Mouse (Mus musculus) heart, embryonic 15.5 days (tissue): ENCODE measurements around the gene Mnx1. TPM values are rescaled to one million over a fixed set of nuclear protein-coding genes. Genes with fewer than 3 reads are reported as not detected.
A peak's percentile ranks its signal among the peaks of the same experiment; 100 is the strongest.

Experiments
- ATAC-seq: fragments of 200-750 bp; cut with Nextera tagmentation; replicated peaks from 2 replicates; pipeline ENCODE4 v1.8.0; 2017; ENCODE audit warnings: low read depth, moderate TSS enrichment; ENCODE audit not compliant: insufficient number of reproducible peaks, insufficient read depth, low FRiP score
- H3K27ac ChIP-seq: fragments of 300-500 bp; sonication (generic); 2 replicates; pipeline ENCODE4 v1.5.1; 2015; ENCODE audit warnings: mild to moderate bottlenecking, inconsistent platforms
- H3K27me3 ChIP-seq: fragments of 300-500 bp; sonication (generic); 2 replicates; pipeline ENCODE4 v1.6.1; 2015; ENCODE audit warnings: inconsistent platforms
- H3K36me3 ChIP-seq: fragments of 300-500 bp; sonication (generic); 2 replicates; pipeline ENCODE4 v1.6.1; 2015; ENCODE audit warnings: mild to moderate bottlenecking, inconsistent platforms
- H3K4me1 ChIP-seq: fragments of 300-500 bp; sonication (generic); replicated peaks from 2 replicates; pipeline ENCODE4 v1.6.1; 2015; ENCODE audit warnings: inconsistent platforms
- H3K4me2 ChIP-seq: fragments of 300-500 bp; sonication (generic); 2 replicates; pipeline ENCODE4 v1.6.1; 2015; ENCODE audit warnings: inconsistent platforms, mild to moderate bottlenecking, moderate library complexity
- H3K4me3 ChIP-seq: fragments of 300-500 bp; sonication (generic); 2 replicates; pipeline ENCODE4 v1.5.1; 2015; ENCODE audit warnings: mild to moderate bottlenecking, inconsistent platforms
- H3K9ac ChIP-seq: fragments of 300-500 bp; sonication (generic); 2 replicates; pipeline ENCODE4 v1.6.1; 2015; ENCODE audit warnings: mild to moderate bottlenecking, inconsistent platforms
- H3K9me3 ChIP-seq: fragments of 300-500 bp; sonication (generic); replicated peaks from 2 replicates; pipeline ENCODE4 v1.6.1; 2016; ENCODE audit warnings: inconsistent platforms
- WGBS: fragments of 180-500 bp; shearing (Covaris S2); methylation state at CpG from one replicate; pipeline ENCODE4 v1.1.7; 2015; ENCODE audit warnings: mixed read lengths; 5-methylcytosine and 5-hydroxymethylcytosine counted together
- polyA plus RNA-seq: library from polyadenylated mRNA; unstranded; fragments of >200 nt; fragmentation: Nextera tagmentation; extraction: Ambion mirVana; gene quantifications from 2 replicates; pipeline ENCODE4 v1.2.1, GENCODE M21; 2015

Mnx1 gene
- not detected in 2 replicates for polyA plus RNA-seq

DNA sequence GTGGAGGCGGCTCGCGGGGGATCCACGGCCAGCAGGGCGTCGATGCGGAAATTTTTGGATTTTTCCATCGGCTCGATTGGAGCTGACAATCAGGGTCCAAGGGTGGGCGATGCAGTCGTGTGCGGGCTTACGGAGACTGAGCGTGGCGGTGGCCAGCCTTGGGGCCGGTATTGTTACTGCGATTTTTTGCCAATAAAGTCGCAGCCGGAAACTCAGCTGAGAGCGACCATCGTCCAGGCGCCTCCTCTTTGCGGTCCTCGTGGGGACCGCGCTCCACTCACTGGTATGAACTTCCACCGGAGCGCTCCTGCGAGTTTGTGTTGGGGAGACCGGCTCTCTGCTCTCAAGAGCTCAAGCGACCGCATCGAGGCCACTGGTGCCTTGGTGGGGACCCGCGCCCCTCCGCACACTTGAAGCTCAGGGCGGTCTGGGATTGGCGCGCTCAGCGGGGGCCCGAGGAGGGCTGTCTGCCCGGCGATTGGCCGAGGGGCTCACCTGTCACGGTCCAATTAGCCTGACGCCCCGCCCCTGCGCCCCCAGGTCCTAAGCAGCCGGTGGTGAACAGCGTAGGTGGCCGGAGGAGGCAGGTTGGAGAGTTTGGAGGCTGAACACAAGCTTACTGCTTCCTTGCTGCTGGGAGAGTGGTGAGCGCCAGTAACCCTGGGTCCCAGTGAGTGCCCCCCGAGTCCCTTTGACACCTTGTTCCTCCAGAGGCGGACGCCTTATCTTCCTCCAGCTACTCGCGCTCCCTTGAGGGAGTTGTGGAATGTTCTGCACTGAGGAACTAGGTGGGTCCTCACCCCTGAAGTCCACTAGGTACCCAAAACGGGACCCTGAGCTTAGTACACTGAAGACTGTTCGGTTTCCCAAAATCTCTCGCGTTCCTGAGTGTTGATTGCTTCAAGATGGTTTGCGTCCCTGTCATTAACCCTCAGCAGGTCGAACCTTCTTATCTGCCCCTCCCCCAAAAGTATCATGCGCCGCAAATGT is at the start of gene Mnx1:
TSS of gene Mnx1 (minus strand) at position 263 of the 990 bp plus-strand sequence.
- Histone ChIP-seq H3K4me2 (peak within 1 kb of the TSS; percentile 77), H3K27ac (no peak within 1 kb of the TSS), H3K9ac (no peak within 1 kb of the TSS), H3K27me3 (peaks cover 99% of the 10 kb centered on the region), H3K36me3 (no peaks in the 10 kb centered on the region), H3K9me3 (no peaks in the 10 kb centered on the region), H3K4me3 (peak within 1 kb of the TSS; percentile 44), H3K4me1 (peaks cover 30% of the 10 kb centered on the region)
- under 1% methylated on average over 65 of the region's 65 CpGs for WGBS
- ATAC-seq, result no peak

DNA sequence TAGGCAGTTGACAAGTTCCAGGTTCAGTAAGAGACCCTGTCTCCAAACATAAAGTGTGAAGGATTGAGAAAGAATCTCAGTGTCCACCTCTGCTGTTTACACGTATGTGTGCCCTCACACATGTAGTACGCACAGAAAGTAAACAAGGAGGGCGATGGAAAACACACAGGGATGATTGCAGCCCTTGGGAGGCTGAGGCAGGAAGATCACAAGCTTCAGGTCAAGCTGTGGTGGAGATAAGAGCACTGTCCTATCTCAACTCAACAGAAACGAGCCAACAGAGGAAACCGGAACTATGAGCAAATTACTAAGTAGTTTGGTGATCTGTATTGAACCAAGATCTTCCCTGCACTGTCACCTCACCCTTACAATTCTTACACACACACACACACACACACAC is 38.2 kb upstream of the Mnx1 start:
- Histone ChIP-seq H3K27ac (no peak overlapping the region), H3K9me3 (no peaks in the 10 kb centered on the region), H3K36me3 (no peaks in the 10 kb centered on the region), H3K9ac (no peak overlapping the region), H3K4me2 (no peak overlapping the region), H3K27me3 (no peaks in the 10 kb centered on the region), H3K4me1 (no peaks in the 10 kb centered on the region), H3K4me3 (no peak overlapping the region)
- 73% methylated on average over 5 of the region's 5 CpGs for WGBS
- ATAC-seq, result no peak

DNA sequence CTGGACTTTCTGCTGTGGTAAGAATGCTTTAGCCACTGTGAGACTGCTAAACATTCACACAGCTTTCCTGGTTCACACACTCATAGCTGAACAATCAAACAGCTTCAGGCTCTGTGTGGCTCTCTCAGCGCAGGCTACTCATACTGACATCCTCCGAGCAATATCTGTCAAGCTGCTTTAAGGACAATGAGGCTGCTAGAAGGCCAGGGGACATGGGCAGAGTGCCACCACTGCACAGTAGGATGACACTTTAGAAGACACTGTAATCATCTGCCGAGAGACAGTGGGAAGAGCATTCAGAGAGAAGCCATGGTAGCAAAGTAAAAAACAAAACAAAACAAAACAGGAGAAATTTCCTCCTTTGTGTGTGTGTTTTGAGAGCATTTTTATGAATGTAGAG is 37.6 kb upstream of the Mnx1 start:
- Histone ChIP-seq H3K9me3 (no peaks in the 10 kb centered on the region), H3K36me3 (no peaks in the 10 kb centered on the region), H3K9ac (no peak overlapping the region), H3K4me2 (no peak overlapping the region), H3K4me1 (no peaks in the 10 kb centered on the region), H3K27ac (no peak overlapping the region), H3K4me3 (no peak overlapping the region), H3K27me3 (no peaks in the 10 kb centered on the region)
- ATAC-seq, result no peak
- 70% methylated on average over 3 of the region's 3 CpGs for WGBS

DNA sequence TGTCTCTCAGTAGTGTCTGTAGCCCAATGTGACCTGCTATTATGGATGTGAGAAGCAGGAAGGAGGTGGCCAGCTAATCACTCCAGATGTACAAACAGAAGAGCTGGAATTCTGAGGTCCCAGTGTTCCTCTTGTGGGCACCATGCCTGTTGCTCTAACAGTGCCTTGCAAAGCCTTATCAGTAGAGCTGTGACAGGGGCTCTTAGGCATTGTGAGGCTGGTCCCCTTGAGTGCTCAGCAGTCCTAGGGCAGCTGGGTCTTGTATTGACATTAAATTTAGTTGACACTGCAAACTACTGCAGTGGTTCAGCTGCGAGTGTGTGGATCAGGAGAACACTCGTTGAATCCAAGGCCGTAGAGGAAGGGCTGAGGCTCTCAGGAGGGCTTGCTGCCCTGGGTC is 28.7 kb upstream of the Mnx1 start:
- peaks cover 6% of the 10 kb centered on the region for H3K4me1 ChIP-seq
- no peak overlapping the region for H3K27ac ChIP-seq
- no peak overlapping the region for H3K9ac ChIP-seq
- WGBS, result 24% methylated on average over 3 of the region's 3 CpGs
- H3K4me2 ChIP-seq, result no peak overlapping the region
- no peaks in the 10 kb centered on the region for H3K27me3 ChIP-seq
- ATAC-seq, result no peak; the same call in 1 of the 2 replicates
- no peak overlapping the region for H3K4me3 ChIP-seq
- no peaks in the 10 kb centered on the region for H3K36me3 ChIP-seq
- no peaks in the 10 kb centered on the region for H3K9me3 ChIP-seq

GRCm38 (mm10) chr5:29487321-29487720 is 9.1 kb upstream of the Mnx1 start:
- no peak overlapping the region for H3K4me3 ChIP-seq
- no peak for ATAC-seq
- H3K27me3 ChIP-seq, result peaks cover 89% of the 10 kb centered on the region
- no peaks in the 10 kb centered on the region for H3K36me3 ChIP-seq
- no peak overlapping the region for H3K27ac ChIP-seq
- no peak overlapping the region for H3K9ac ChIP-seq
- no peaks in the 10 kb centered on the region for H3K9me3 ChIP-seq
- WGBS, result 27% methylated on average over 13 of the region's 13 CpGs
- no peak overlapping the region for H3K4me2 ChIP-seq
- peaks cover 6% of the 10 kb centered on the region for H3K4me1 ChIP-seq

- H3K9ac ChIP-seq, result no peak overlapping the region
- peak overlapping the region; percentile 38; the same call in 1 of the 2 replicates for H3K4me2 ChIP-seq
- no peak for ATAC-seq
- no peak overlapping the region for H3K27ac ChIP-seq
- peak overlapping the region; percentile 14; the same call in 1 of the 2 replicates for H3K4me3 ChIP-seq
- no peaks in the 10 kb centered on the region for H3K9me3 ChIP-seq
- no peaks in the 10 kb centered on the region for H3K36me3 ChIP-seq
- WGBS, result 6% methylated on average over 10 of the region's 10 CpGs
- H3K27me3 ChIP-seq, result peaks cover 95% of the 10 kb centered on the region
- peaks cover 6% of the 10 kb centered on the region for H3K4me1 ChIP-seq
Observed at GRCm38 (mm10) chr5:29485941-29486320, 7.7 kb upstream of the Mnx1 start.

DNA sequence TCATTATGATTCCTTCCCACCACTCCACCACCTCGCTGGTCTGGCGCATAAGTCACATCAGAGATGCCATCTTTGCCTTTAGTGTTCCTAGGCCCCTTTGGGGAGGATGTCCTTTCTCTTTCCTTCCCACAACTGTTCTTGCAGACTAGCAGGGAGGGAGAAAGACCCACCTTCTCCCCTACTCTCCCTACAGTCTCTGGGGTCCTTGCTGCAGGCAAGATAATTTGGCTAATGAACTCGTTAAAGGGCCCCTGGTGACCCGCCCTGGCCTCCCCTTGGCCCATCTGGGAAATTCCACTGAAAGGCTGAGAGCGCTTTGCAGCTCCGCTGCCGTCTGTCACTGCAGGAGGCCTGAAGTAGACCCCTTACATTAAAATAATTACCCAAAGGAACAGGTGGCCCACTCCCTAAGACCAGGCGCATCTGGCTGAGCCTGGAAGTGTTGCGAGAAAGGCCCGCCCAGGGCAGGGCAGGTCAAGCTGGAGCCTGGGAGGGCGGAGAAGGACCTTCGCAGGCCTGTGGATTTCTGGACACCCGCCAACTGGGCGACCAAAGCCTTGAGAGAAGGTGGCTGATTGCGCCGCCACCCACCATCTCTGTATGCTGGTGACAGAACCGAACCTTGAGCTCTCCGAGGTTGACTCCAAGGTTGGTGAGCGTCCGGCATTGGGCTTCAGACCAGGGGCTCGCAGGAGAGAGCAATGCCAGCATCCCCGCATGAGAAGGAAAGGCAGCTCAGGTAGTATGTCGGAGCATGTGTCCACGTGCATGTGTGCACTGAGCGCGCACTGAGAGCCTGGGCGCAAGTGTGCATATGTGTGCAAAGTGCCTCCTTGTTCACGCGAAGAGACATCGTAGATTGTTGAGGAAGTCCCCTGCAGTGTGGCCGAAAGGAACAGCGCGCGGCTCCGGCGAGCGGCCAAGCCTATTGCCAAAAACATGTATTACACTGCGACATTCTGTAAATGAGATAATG is 7.0 kb upstream of the Mnx1 start:
- H3K36me3 ChIP-seq, result no peaks in the 10 kb centered on the region
- no peak overlapping the region for H3K27ac ChIP-seq
- H3K27me3 ChIP-seq, result peaks cover 96% of the 10 kb centered on the region
- no peak overlapping the region for H3K9ac ChIP-seq
- peak overlapping the region; percentile 38; the same call in 1 of the 2 replicates for H3K4me2 ChIP-seq
- WGBS, result 3% methylated on average over 38 of the region's 38 CpGs
- H3K9me3 ChIP-seq, result no peaks in the 10 kb centered on the region
- H3K4me3 ChIP-seq, result peak overlapping the region; percentile 14; the same call in 1 of the 2 replicates
- ATAC-seq, result no peak
- H3K4me1 ChIP-seq, result peaks cover 6% of the 10 kb centered on the region

DNA sequence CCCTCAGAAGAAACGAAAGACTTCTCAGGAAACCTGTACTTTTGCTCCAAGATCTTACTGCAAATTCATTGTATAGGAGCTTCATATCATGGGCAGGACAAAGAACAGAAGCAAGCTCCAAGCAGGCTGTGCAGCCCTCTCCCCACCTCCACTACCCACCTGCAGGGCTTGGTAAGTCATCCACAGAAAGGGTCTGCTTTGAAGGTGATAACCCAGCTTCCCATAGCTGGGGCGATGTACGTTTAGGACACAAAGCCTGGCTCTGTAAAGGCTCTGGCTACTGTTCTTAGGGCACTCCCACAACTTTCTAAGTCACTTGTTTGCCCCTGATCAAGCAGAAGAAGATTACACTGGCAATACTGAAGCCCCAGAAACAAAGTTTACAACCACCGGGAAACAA is 5.5 kb upstream of the Mnx1 start:
- Histone ChIP-seq H3K4me2 (no peak overlapping the region), H3K27me3 (peaks cover 97% of the 10 kb centered on the region), H3K9ac (no peak overlapping the region), H3K36me3 (no peaks in the 10 kb centered on the region), H3K9me3 (no peaks in the 10 kb centered on the region), H3K27ac (no peak overlapping the region), H3K4me1 (peaks cover 14% of the 10 kb centered on the region), H3K4me3 (no peak overlapping the region)
- no peak for ATAC-seq
- 7% methylated on average over 4 of the region's 4 CpGs for WGBS

GRCm38 (mm10) chr5:29479198-29479593 is 926 bp upstream of the Mnx1 start:
- WGBS, result 1% methylated on average over 14 of the region's 14 CpGs
- no peak overlapping the region for H3K9ac ChIP-seq
- H3K27ac ChIP-seq, result no peak overlapping the region

DNA sequence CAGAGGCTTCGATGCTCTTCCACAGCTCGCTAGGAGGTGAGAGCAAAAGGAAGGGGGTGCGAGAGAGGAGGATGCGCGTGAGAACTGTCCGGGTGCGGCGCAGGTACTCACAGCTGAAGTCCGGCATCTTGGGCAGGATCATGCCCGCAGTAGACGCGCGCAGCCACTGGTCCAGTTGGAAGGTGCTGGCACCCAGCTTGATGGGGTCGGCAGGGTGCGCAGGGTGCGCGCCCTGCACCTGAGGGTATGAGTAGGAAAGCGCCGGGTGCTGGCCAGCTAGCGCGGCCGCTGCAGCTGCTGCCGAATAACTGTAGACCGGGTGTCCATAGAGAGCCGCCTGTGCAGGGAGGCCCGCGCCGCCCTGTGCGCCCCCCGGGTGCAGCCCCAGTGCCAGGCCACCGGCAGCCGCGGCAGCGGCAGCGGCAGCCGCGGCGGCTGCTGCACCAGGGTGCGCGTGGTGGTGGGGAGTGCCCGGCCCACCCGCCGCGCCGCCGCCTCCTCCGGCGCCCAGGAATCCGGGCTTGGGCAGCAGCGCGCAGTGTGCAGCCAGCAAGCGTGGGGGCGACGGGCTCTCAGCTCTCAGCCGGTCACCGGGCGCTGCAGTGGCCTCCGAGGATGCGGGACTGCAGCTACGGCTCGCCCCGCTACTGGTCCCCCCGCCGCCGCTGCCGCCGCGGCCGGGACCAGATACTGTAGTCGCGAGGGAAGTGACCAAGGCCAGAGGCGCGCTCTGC is 629 bp downstream of the Mnx1 start:
- no peak overlapping the region for H3K27ac ChIP-seq
- H3K4me1 ChIP-seq, result peaks cover 30% of the 10 kb centered on the region
- under 1% methylated on average over 63 of the region's 73 CpGs for WGBS
- H3K9me3 ChIP-seq, result no peaks in the 10 kb centered on the region
- H3K4me3 ChIP-seq, result peak overlapping the region; percentile 44
- peak overlapping the region; percentile 77 for H3K4me2 ChIP-seq
- H3K36me3 ChIP-seq, result no peaks in the 10 kb centered on the region
- no peak for ATAC-seq
- H3K9ac ChIP-seq, result no peak overlapping the region
- peaks cover 99% of the 10 kb centered on the region for H3K27me3 ChIP-seq

More at GRCm38 (mm10) chr5:29479198-29479593, 926 bp upstream of the Mnx1 start:
- Histone ChIP-seq H3K4me3 (peak overlapping the region; percentile 44), H3K4me1 (peaks cover 24% of the 10 kb centered on the region), H3K27me3 (peaks cover 99% of the 10 kb centered on the region), H3K9me3 (no peaks in the 10 kb centered on the region), H3K36me3 (no peaks in the 10 kb centered on the region), H3K4me2 (peak overlapping the region; percentile 77)
- 0 out of 2 replicates have a peak, but pooled peaks have one; percentile 45 for ATAC-seq
